Mouse (Mus musculus) spleen, adult 2 months (tissue): ENCODE results near the gene Rps26. TPM values are rescaled to one million over a fixed set of nuclear protein-coding genes. Genes with fewer than 3 reads are reported as not detected.
A peak's percentile ranks its signal among the peaks of the same experiment; 100 is the strongest.

Experiments used
- DNase-seq, 2 experiments: peaks; one replicate each; pipeline versions ENCODE4 v3.0.0 to v3.0.0-alpha.2; 2012 to 2021; ENCODE audit warnings: low spot score in 2 of 2, low read depth in 1 of 2
- H3K27ac ChIP-seq: fragments of 200-500 bp; 2 replicates; pipeline ENCODE4 v1.5.1; 2012; ENCODE audit warnings: low read length, inconsistent platforms; ENCODE audit not compliant: insufficient read depth
- H3K27me3 ChIP-seq: fragments of 200-500 bp; 2 replicates; pipeline ENCODE4 v1.6.1; 2012; ENCODE audit warnings: mild to moderate bottlenecking, moderate library complexity, low read length, inconsistent platforms; ENCODE audit not compliant: control insufficient read depth, insufficient read depth
- H3K36me3 ChIP-seq: fragments of 200-500 bp; 2 replicates; pipeline ENCODE4 v1.6.1; 2012; ENCODE audit warnings: mild to moderate bottlenecking, low read length, inconsistent platforms; ENCODE audit not compliant: control insufficient read depth, insufficient read depth
- H3K4me1 ChIP-seq: fragments of 200-500 bp; 2 replicates; pipeline ENCODE4 v1.6.1; 2011; ENCODE audit warnings: inconsistent platforms; ENCODE audit not compliant: control insufficient read depth, insufficient read depth, insufficient read length
- H3K4me3 ChIP-seq: fragments of 200-500 bp; 2 replicates; pipeline ENCODE4 v1.5.1; 2011; ENCODE audit warnings: mild to moderate bottlenecking, inconsistent platforms; ENCODE audit not compliant: insufficient read depth, insufficient read length; ENCODE audit errors: extremely low read depth
- CTCF ChIP-seq: fragments of 200-500 bp; IDR thresholded peaks from 2 replicates; pipeline ENCODE4 v1.5.1; 2011; ENCODE audit warnings: mild to moderate bottlenecking, inconsistent platforms; ENCODE audit not compliant: insufficient read depth, insufficient read length, insufficient replicate concordance; ENCODE audit errors: extremely low read depth
- POLR2A ChIP-seq: fragments of 200-500 bp; IDR thresholded peaks from 2 replicates; pipeline ENCODE4 v1.6.1; 2011; ENCODE audit warnings: low read depth, low read length, inconsistent platforms
- WGBS: fragments of 180-500 bp; shearing (Covaris S2); methylation state at CpG from one replicate; pipeline ENCODE4 v1.1.7; 2018; 5-methylcytosine and 5-hydroxymethylcytosine counted together
- polyA plus RNA-seq: library from polyadenylated mRNA; depleted of rRNA; stranded (reverse); fragments of >200 nt; gene quantifications from 2 replicates; pipeline ENCODE4 v1.2.3, GENCODE M21; 2012; rRNA removed

Gene Rps26
- 929 and 934 TPM in 2 replicates for polyA plus RNA-seq

DNA sequence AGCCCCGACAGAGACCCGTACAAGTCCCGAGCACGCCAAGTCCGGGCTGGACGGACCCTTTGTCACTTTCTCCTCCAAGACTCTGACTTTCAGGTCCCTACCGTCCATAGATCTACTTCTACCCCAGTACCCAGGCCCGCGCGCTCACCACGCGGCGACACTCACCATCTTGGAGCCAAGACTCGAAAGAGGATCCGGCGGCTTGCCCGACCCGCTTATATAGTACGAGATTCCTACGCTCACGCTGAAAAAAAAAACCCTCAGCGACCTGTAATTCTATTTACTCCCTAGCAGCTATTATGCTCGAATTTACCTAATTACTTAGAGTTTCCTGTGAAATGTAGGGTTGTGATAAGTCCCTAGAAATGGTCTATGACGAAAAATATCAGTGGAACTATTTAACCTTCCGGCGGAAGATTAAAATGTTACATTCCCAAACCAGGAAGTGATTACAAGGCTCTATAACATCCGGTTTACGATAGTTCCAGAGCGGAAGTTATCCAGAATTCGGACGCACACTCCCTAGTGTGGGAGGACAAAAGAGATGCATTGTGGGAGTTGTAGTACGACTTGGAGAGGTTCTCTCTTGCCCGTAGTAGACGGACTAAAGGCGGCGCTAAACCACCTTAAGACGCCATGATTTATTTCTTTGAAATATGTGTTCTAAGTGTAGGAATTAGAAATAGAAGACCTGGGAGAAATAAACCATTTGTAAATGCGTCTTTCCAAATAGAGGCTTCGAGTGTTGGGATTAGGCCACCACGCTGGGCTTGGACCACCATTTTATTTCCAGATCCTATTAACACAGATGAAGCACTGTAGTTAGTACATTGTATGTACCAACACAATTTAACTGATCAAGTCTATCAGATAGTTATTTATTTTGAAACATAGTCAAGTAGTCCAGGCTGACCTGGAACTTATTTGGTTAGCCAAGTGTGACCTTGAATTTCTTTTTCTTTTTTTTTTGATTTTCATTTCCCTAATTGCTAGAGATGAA lies at the start of gene Rps26:
Rps26 (minus strand) TSS at position 437 of the 1,000 bp plus-strand sequence.
- TF ChIP-seq POLR2A (peak; percentile 90), CTCF (no peak)
- no peaks in the 10 kb centered on the region for H3K27me3 ChIP-seq
- H3K36me3 ChIP-seq = peaks cover 13% of the 10 kb centered on the region
- DNase-seq = peak; percentile 81 to 99
- WGBS = 2% methylated on average over 40 of the region's 40 CpGs
- H3K27ac ChIP-seq = peak within 1 kb of the TSS; percentile 71
- peaks cover 5% of the 10 kb centered on the region; the same call in 1 of the 2 replicates for H3K4me1 ChIP-seq
- H3K4me3 ChIP-seq = peak within 1 kb of the TSS; percentile 68

DNA sequence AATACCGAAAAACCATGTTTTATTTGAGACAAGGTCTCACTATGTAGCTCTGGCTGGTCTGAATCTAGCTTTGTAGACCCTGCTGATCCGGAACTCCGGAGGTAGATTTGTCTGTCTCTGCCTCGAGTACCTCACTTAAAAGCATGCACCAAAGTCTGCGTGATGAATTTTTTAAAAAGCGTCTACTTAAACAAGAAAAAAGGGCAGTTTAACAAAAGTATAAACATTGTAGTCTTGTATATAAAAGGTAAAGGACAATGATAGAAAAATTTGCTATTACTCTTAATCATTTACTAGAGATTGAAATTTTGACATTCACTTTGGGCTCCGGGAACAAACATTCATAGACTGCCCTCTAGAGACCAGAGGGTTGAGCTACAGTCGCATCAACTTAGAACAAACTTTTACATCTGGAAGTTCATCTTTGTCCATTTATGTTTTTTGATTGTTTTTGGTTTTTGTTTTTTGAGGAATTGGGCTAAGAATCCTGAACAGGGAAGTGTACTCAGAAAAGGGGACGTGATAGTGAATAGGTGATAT lies 48.0 kb upstream of the Rps26 start:
- 1% methylated on average over 9 of the region's 9 CpGs for WGBS
- peak; percentile 25; the same call in 1 of the 2 replicates for TF ChIP-seq CTCF
- no peak for TF ChIP-seq POLR2A

DNA sequence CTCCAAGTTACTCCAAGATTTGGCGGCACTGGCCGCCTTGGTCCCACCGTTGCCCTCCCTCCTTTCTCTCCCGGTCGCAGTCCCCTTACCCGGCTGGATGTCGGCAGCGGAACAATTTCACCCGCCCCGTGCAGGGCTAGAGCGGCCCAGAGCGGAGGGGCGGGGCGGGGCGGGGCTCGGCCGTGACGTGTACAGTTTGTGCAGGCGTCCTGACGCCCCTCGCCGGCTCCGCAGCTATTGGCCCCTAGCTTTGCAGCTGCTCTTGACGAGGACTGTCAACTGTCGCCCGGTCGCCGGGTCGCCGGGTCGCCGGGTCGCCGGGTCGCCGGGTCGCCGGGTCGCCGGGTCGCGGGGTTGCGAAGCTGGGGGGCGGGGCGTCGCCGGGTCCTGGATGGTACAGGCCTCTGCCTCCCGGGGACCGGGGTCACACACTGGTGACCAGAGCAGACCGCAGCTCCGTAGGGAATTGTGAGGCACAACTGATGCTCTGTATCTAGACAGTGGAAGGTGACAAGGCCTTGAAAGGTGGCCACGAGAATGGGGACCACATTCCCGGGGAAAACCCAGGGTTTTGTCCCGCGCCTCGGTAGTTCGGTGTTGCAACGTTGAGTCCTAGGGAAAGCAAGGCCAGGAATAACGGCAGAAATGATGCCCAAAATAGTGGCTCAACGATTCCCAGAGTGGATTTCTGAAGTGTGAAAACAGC lies 47.4 kb upstream of the Rps26 start, which contains the start of gene Suox:
Suox (minus strand) TSS at position 311 of the 706 bp plus-strand sequence.
- DNase-seq = peak; percentile 50 to 80
- H3K36me3 ChIP-seq = peaks cover 4% of the 10 kb centered on the region
- peak within 1 kb of the TSS; percentile 89 for H3K27ac ChIP-seq
- WGBS = 1% methylated on average over 60 of the region's 60 CpGs
- H3K27me3 ChIP-seq = no peaks in the 10 kb centered on the region
- H3K4me3 ChIP-seq = peak within 1 kb of the TSS; percentile 78
- TF ChIP-seq POLR2A = 0 out of 2 replicates have a peak, but pooled peaks have one; percentile 6
- TF ChIP-seq CTCF = no peak
- H3K4me1 ChIP-seq = peaks cover 9% of the 10 kb centered on the region

More for the DNA sequence above, 48.0 kb upstream of the Rps26 start:
- H3K27ac ChIP-seq = peak overlapping the region; percentile 89
- DNase-seq = peak; percentile 29 to 41
- peaks cover 6% of the 10 kb centered on the region for H3K36me3 ChIP-seq
- no peaks in the 10 kb centered on the region for H3K27me3 ChIP-seq
- peaks cover 5% of the 10 kb centered on the region; the same call in 1 of the 2 replicates for H3K4me1 ChIP-seq
- peak overlapping the region; percentile 78 for H3K4me3 ChIP-seq

DNA sequence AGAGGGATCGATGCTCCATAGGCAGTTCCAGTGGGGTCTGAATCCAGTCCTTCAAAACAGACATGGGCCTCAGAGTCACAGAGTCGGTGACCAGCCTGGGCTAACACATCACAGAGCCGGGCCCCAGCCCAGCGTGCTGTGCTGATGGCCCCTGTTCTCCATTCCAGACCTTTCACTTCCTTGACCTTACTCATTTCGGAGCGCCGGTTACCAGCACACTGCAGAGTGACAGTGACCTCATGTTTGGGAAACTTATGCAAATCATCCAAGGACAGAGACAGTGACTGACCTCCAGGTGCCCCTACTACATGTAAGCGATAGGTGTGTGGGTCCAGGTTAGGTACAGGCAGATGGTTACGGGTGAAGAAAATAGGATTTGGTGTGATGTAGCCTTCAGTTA lies 44.6 kb upstream of the Rps26 start:
- 95% methylated on average over 9 of the region's 9 CpGs for WGBS
- no peak overlapping the region for H3K4me3 ChIP-seq
- DNase-seq = no peak
- TF ChIP-seq POLR2A (no peak), CTCF (no peak)
- no peak overlapping the region for H3K27ac ChIP-seq
- 0 out of 2 replicates have a peak, but pooled peaks cover under 1% of the 10 kb centered on the region for H3K27me3 ChIP-seq
- peaks cover 11% of the 10 kb centered on the region for H3K4me1 ChIP-seq
- peaks cover 4% of the 10 kb centered on the region for H3K36me3 ChIP-seq

DNA sequence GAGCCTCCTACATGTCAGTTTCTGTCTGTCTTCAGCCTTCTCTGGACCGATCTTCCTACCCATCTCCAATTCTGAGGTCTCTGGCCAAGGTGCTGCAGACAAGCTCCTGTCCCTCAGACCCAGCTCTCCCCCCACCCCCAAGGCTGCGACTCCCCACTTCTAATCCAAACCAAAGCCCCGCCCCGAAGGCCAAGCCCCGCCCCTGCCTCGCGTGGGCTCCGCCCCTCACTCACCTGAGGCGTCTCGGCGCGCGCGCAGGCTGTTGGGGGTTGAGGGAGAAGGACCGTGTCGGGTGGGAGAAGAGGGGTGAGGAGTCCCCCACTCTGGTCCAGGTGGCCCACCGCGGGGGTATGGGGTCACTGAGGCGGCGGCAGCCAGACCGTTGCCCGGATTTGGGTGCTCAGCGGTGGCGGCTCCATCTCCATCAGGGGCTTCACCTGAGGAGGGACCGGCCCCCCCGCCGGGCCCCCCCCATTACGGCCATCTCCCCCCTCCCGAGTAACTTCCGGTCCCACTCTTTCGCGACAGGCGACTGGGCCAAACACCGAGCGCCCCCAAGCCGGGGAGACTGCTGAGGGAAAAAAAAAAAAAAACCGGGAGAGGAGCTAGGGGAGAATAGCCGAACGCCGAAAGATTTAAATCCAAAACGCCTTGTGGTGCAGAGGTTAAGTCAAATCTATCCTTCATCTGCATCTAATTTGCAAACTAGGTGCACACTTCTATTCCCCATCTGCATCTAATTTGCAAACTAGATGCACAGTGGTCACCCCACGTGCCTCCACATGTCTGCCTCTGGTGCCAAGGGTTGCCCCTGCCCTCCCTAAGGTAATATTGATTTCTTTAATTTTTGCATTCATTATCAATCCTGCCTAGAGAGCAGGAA lies 42.5 kb upstream of the Rps26 start:
- peak in 1 of 2 experiments; percentile 31 for DNase-seq
- WGBS = 4% methylated on average over 42 of the region's 42 CpGs

DNA sequence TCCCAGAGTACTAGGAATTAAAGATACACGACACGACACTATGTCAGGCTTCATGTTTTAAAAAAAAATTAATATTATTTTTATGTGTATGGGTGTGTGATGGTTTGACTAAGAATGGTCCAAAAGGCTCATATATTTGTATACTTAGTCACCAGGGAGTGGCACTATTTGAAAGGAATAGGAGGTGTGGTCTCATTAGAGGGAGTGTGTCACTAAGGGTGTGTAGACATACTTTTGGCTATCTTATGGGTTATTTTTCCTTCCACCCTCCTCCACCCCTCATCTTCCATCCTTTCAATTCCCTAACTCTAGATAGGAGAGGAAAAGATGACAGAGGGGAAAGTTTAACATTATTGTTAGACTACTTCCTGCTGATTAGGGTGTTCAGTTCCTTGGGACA lies 39.3 kb upstream of the Rps26 start:
- 96% methylated on average over 2 of the region's 2 CpGs for WGBS
- no peak for DNase-seq
- no peak overlapping the region for H3K27ac ChIP-seq

More for the DNA sequence above, 42.5 kb upstream of the Rps26 start:
- Histone ChIP-seq H3K36me3 (peaks cover 4% of the 10 kb centered on the region), H3K27me3 (0 out of 2 replicates have a peak, but pooled peaks cover 1% of the 10 kb centered on the region), H3K4me1 (peaks cover 11% of the 10 kb centered on the region), H3K4me3 (peak overlapping the region; percentile 59), H3K27ac (no peak overlapping the region)
- TF ChIP-seq POLR2A (no peak), CTCF (no peak)

More for the DNA sequence above, 39.3 kb upstream of the Rps26 start:
- TF ChIP-seq CTCF (no peak), POLR2A (no peak)
- 0 out of 2 replicates have a peak, but pooled peaks cover under 1% of the 10 kb centered on the region for H3K36me3 ChIP-seq
- no peak overlapping the region for H3K4me3 ChIP-seq
- H3K27me3 ChIP-seq = 0 out of 2 replicates have a peak, but pooled peaks cover 1% of the 10 kb centered on the region
- H3K4me1 ChIP-seq = peaks cover 7% of the 10 kb centered on the region
